Mouse (Mus musculus): ENCODE results near the gene Rcc1.

Gene Rcc1

GRCm38 (mm10) chr4:132354571-132354970 lies 1.2 kb upstream of the Rcc1 start:
- peak; percentile 58 for DNase-seq

- peak; percentile 40 for DNase-seq
These were observed 666 bp downstream of the Rcc1 start for GRCm38 (mm10) chr4:132352739-132353138.

- DNase-seq, result no peak
These were observed 2.0 kb downstream of the Rcc1 start for GRCm38 (mm10) chr4:132351401-132351800.

DNA sequence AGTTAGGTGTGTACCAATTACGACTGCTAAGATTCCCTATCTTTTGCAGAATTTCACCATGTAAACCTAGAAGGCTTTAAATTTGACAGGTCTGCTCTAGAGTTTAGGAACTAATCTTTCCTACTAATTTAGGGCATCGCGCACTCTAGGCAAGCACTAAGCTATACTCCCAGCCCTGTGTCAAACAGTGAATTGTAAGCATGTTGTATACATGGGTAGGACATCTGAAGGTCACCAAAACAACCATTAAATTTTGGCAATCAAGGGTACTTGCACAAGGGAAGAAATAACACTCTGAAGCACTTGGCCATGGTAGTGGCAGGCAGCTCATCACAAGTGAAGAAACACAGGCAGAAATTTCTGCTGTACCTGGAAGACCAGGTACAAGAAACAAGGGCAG lies 2.6 kb downstream of the Rcc1 start:
- no peak for DNase-seq

DNA sequence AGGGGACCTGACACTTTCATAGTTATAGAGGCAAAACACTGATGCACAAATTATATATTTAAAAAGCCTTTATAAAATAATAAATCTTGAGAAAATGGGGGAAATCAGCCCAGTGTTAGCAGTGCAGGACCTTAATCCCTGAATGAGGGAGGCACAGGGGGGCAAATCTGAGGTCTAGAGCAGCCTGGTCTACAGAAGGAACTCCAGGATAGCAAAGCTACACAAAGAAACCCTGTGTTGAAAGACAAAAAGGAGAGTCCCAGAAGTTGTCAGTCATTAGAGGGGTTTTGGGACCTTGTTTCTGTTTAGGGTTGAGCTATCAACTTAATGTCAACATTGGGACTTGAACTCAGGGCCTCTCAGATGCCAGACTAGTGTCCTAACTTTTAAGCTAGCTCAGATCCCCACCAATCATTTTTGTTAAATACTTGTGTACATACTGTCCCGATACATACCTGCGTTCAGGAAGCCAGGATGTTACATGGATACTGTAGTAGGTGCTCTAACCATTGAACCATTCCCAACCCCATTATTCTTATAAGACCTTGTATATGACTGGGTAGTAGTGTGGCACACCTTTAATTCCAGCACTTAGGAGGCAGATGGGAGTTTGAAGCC lies 3.2 kb downstream of the Rcc1 start:
- DNase-seq, result no peak

- DNase-seq, result no peak
These were observed 3.8 kb downstream of the Rcc1 start for GRCm38 (mm10) chr4:132349495-132350122.

DNA sequence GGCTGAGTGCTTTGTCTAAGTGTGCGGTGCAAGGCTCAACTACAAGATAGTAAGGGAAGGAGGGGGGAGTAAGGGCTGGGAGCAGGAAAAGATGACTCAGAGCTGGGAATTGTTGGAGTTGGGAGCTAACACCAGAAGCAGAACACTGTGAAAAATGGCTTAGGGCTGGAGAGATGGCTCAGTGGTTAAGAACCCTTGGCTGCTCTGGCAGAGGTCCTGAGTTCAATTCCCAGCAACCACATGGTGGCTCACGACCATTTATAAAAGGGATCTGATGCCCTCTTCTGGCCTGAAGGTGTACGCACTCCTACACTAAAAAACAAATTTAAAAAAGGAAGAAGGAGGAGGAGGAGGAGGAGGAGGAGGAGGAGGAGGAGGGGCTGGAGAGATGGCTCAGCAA lies 6.7 kb downstream of the Rcc1 start:
- no peak for DNase-seq

DNA sequence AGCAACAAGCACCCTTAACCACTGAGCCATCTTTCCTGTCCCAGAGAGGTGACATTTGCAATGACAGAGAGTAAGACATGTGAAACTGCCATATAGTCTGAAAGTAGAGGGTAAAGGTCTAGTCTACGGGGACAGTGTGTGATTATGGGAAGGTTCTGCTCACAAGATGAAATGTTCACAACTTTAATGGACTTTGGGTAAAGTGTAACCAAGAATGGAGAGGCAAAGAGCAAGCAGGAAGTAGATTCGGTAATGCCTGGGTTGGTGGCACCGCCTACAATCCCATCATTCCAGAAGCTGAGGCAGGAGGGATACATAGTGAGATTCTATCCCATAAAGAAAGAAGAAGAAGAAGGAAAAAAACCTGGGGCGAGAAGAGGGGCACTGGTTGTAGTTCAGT lies 7.1 kb downstream of the Rcc1 start:
- peak; percentile 31 for DNase-seq

GRCm38 (mm10) chr4:132345843-132346212 lies 7.6 kb downstream of the Rcc1 start:
- DNase-seq, result peak; percentile 15

DNA sequence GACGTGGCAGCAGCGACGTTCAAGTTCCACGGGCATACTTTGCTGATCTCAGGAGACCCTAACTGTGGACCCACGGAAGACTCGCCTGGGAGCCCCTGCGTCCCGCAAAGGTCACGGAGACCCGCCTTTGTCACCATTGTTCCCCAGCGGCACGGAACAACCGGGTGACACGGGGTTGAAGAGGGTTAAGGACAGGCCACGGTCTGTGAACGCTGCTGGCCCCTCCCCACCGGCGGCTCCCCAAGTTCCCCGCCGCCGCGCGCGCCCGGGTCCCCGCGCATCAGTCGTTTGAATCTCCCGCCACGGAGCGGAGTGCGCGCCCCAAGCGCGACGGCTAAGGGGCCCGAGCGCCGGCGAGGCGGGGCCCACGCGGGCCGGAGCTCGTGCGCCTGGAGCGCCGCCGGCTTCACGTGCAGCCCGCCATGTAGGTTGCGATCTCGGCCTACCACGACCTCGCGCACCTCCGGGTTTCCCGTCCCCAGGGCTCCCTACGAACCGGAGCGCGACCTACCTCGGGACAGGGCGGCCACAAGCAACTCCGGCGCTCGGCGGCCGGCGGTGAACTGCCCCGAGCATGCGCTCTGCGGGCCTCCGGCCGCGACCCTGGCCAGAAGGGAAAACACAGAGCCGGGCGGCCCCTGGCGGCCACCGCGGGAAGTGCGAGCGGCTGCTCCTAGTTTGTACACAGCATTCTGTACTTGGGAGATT lies 8.1 kb downstream of the Rcc1 start:
- DNase-seq, result peak; percentile 99

DNA sequence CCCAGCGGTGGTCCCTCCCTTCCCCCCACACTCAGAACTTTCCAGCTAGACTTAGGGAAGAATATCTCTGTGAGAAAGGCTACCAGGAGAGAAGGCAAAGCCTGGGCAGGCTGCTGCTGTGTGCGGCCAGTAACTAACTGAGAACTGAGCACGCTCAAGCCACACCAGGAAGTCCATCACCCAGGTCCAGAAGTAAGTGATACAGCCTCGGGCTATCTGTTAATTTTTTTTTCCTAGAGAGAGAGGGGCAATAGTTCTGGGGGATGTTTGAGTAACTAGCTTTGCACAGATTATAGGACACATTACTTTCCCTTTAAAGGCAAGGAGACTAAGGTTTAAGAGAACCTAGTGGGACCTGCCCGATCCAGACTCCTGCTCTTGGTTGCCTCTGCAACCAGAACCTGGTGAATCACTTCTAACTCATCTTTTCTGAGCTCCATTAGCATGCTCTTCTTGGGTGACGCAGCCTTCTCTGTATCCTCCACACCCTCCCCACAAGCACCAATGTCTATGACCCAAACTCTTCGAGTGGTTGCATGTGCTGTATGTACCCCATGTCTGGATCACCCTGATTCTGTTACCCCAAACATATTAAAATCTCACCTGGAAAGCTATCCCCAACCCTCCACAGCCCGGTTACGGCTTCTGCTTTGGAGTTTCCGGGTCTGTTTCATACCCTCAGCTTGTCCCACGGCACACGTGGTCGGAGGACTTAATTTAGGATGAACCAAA lies 8.8 kb downstream of the Rcc1 start:
- no peak for DNase-seq

DNA sequence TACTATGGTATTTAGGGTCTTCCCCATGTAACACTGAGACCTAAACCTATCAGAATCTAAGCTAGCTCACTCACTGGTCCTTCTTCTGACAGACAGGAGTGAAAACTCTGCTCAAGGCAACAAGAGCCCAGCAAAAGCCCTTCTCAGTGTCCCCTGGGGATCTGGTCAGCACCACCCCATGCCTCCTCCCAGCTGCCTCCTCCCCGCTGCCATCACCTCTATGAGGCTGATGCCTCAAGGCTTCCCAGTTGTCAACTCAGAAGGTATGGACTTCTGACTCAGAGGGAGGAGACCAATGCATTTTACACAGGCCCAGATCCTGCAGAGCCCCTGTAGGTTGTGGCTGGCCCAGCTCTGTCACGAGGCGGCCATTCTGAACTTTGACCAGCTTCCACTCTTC lies 12.0 kb downstream of the Rcc1 start:
- no peak for DNase-seq

- DNase-seq, result peak; percentile 76
These were observed 14.5 kb downstream of the Rcc1 start for GRCm38 (mm10) chr4:132338943-132339342.

DNA sequence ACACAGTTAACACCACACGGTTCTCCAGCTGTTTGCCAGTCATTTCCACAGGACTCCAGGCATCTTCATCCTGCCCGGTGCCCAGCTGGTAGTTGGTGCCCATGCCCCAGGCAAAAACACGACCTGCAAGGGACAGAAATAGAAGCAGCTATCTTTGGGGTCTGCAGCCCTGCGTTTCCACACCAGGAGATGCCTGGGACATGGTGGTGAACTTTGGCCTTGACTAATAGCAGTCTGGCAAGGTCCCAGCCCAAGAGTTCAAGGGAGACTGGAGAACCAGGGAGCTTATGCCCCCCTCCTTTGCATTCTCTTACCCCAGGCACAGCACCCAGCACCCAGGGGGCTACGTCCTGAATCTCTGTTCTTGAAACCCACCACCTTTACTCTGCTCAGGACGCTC lies 20.5 kb downstream of the Rcc1 start:
- peak; percentile 48 for DNase-seq

DNA sequence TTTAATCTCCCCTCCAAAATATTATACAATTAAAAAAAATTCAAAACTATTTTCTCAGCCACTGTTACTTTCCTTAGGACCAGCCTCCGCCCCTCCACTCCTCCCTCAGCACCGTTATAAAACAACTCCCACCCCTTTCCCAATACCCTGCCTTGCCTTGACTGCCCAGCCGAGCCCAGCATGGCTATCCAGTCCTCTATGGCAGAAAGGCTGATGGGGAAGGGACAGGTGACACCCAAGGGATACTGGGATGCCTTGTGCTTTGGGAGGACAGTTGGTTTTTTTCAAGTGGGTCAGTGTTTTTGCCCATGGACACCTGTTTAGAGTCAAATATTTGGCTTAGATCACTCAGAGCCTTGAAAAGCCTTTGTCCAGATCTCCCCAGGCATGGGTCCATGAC lies 21.4 kb downstream of the Rcc1 start:
- DNase-seq, result no peak

DNA sequence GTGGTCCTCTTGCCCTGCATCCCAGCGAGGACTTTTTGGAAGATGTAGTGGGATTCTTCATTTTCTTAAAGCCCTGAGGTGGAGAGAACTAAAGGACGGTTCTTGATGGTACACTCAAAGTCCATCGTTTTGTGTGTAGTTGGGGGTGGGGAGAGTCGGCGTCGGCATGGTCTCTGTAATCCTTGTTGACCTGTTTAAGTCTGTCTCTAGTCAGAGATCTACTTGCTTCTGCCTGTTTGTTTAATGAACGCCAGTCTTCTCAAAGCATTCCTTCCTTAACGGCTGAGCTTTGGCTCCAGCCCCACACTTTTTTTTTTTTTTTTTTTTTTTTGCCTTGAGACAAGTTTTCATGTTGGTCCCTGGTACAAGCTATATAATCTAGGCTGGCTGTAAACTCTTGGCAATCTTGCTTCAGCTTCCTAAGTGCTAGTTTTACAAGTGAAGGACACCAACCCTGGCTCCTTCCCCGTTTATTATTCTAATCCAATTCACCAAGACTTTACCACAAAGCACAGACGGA lies 23.5 kb downstream of the Rcc1 start:
- DNase-seq, result no peak

GRCm38 (mm10) chr4:132329115-132329834 lies 24.1 kb downstream of the Rcc1 start, which contains the start of gene Trnau1ap:
Trnau1ap (minus strand) TSS chr4:132329538.
- DNase-seq, result peak; percentile 93

- DNase-seq, result no peak
These were observed 24.9 kb downstream of the Rcc1 start for GRCm38 (mm10) chr4:132328391-132328982.

GRCm38 (mm10) chr4:132326481-132326880 lies 26.9 kb downstream of the Rcc1 start:
- DNase-seq, result no peak

DNA sequence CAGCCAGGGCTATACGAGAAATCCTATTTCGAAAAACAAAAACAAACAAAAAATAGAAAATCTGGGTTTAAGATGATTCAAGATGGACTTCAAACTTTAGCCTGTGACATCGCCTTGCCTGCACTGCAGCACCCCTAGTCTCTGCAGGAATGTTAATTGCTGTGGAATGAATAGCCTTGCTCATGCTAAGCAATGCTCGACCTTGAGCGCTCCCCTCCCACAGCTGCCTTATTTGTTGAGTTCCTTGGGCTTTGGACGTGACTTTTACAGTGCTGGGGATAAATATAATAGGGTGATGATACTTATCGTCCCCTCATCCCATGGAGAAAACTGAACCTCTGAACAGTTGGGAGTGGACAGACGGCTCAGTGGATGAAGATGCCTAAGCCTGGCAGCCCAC lies 37.7 kb downstream of the Rcc1 start:
- DNase-seq, result no peak

DNA sequence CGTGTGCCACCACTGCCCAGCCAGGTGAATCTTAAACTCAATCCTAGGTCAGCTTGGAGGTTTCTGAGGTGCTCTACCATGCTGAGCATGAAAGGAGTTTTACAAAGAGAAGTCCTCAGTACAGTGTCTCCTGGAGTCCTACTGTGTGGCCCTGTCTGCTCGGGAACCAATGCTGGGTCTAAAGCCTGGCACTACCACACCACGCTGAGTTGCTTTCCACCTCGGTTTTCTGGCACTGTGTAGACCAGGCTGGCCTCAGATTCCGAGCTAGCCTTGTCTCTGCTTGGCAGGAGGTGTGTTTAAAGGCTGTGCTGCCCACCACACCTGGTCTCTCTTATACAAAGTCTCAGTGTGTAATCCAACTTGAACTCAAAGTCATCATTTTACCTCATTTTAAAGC lies 40.8 kb downstream of the Rcc1 start:
- DNase-seq, result no peak

DNA sequence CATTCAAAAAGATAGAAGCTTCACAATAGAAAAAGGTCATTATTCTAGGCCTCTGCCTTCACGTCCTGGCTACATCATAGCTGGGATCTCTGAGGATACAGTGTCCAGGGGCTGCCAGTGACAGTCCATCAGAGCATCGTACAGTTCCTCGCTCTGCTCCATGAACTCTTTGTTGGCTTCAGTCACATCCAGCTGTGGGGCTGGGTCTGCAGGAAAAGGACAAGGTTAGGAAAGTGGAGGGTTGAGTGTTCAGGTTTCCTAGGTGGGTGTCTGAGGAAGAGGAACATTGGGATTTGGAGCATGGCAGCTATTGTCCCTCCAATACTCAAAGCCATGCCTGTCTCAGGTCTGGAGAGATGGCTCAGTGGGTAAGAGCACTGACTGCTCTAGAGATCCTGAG lies 41.6 kb downstream of the Rcc1 start:
- DNase-seq, result no peak
